ENCODE assay signal across 10 mouse cellular contexts in the genomic region with DNA sequence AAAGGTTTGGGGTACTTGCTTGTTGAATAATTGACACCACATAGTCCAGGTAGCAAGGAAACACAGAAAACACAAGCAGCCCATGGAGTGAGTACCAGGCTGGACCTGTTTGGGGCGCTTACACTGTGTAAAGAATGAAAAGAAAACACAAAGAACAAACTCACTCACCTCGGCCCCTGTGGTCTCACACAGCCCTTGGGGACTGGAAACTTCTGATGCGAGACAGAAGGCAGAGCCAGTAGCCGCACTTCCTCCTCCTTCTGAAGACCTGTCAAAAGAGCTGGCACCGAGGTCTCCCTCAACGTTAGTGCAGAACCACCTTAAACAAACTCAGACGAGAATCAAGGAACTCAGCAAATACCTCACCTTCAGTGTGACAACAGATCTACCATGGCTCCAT.
DNase-seq lines count a peak whose midpoint lies in the region; ATAC-seq and TF ChIP-seq lines count a peak whose summit lies in the region.
"Had no signal": no experiment of that assay in that cellular context is flagged by ENCODE, and none has a peak within 500 bp of the region (broad histone marks: within the 10 kb centered on the region; RNA-seq: fewer than 3 reads in every experiment).

No protein-coding gene starts in this region.

- no peaks in the 10 kb centered on the region for H3K27me3 ChIP-seq in kidney, embryonic 16.5 days (ENCODE audit: insufficient read depth, low read length)
- H3K27me3 ChIP-seq in intestine, postnatal 0 days (replicated peaks; ENCODE audit: control insufficient read depth, insufficient read depth, low read length) = no peaks in the 10 kb centered on the region
- H3K27me3 ChIP-seq: heart, embryonic 15.5 days had no signal

- peaks cover 20% of the 10 kb centered on the region; the same call in 1 of the 2 replicates for H3K4me1 ChIP-seq in kidney, embryonic 16.5 days (ENCODE audit: insufficient read depth, low read length)
- H3K4me1 ChIP-seq in intestine, postnatal 0 days (replicated peaks; ENCODE audit: control insufficient read depth, insufficient read depth, low read length) = no peaks in the 10 kb centered on the region
- H3K4me1 ChIP-seq: heart, embryonic 15.5 days had no signal

- no peaks in the 10 kb centered on the region for H3K36me3 ChIP-seq in kidney, embryonic 16.5 days (ENCODE audit: insufficient read depth, low read length)
- H3K36me3 ChIP-seq in intestine, postnatal 0 days (ENCODE audit: control insufficient read depth, insufficient read depth) = no peaks in the 10 kb centered on the region
- H3K36me3 ChIP-seq: heart, embryonic 15.5 days had no signal

- no peak for DNase-seq in kidney, adult 18-20 months
- DNase-seq in thymus, postnatal 0 days (ENCODE audit: low spot score) = peak; percentile 71
- no peak for DNase-seq in layer of hippocampus, postnatal 14 days (ENCODE audit: low spot score in 2 of 2)
- no peak for DNase-seq in urinary bladder, postnatal 14 days (ENCODE audit: low spot score)
- DNase-seq: adrenal gland, adult 8-10 months had no signal

- TF ChIP-seq CTCF in intestine, postnatal 0 days (IDR thresholded peaks at IDR 0.05; ENCODE audit: low read depth) = no peak

- H3K4me3 ChIP-seq in kidney, embryonic 16.5 days (ENCODE audit: low read length) = no peak overlapping the region
- no peak overlapping the region for H3K4me3 ChIP-seq in intestine, postnatal 0 days (ENCODE audit: low read depth, low read length)
- H3K4me3 ChIP-seq: heart, embryonic 15.5 days had no signal

- H3K9me3 ChIP-seq in kidney, embryonic 16.5 days (ENCODE audit: low read length) = no peaks in the 10 kb centered on the region
- no peaks in the 10 kb centered on the region for H3K9me3 ChIP-seq in intestine, postnatal 0 days (ENCODE audit: control insufficient read depth)
- H3K9me3 ChIP-seq: heart, embryonic 15.5 days had no signal

- H3K4me2 ChIP-seq in kidney, embryonic 16.5 days (replicated peaks; ENCODE audit: low read depth, low read length) = no peak overlapping the region
- no peak overlapping the region for H3K4me2 ChIP-seq in intestine, postnatal 0 days (replicated peaks; ENCODE audit: low read depth)
- H3K4me2 ChIP-seq: heart, embryonic 15.5 days had no signal

- H3K9ac ChIP-seq in kidney, embryonic 16.5 days (replicated peaks; ENCODE audit: low read length) = no peak overlapping the region
- H3K9ac ChIP-seq in intestine, postnatal 0 days (ENCODE audit: low read depth, low read length) = no peak overlapping the region
- H3K9ac ChIP-seq: heart, embryonic 15.5 days had no signal

- peak overlapping the region; percentile 31; the same call in 1 of the 2 replicates for H3K27ac ChIP-seq in kidney, embryonic 16.5 days (ENCODE audit: low read length)
- no peak overlapping the region for H3K27ac ChIP-seq in intestine, postnatal 0 days (ENCODE audit: low read depth, low read length)
- H3K27ac ChIP-seq: heart, embryonic 15.5 days had no signal

- peak; percentile 70 for ATAC-seq in kidney, embryonic 16.5 days (ENCODE audit: low FRiP score, low TSS enrichment)
- peak; percentile 99 to 100 for ATAC-seq in hematopoietic stem cell, adult 5-6 weeks (replicated peaks in 1 of 2; ENCODE audit: insufficient read depth in 1 of 2, low FRiP score in 2 of 2, low TSS enrichment in 1 of 2, low read depth in 1 of 2, poor library complexity in 2 of 2, severe bottlenecking in 2 of 2)
- peak; percentile 70 for ATAC-seq in monocyte, adult 5-6 weeks (replicated peaks; ENCODE audit: insufficient number of reproducible peaks, low FRiP score, low TSS enrichment, poor library complexity, severe bottlenecking)
- no peak for ATAC-seq in intestine, postnatal 0 days

- 29% methylated on average over 7 of the region's 7 CpGs for WGBS in kidney, embryonic 16.5 days
- WGBS in intestine, postnatal 0 days = 46% methylated on average over 7 of the region's 7 CpGs
